Mouse (Mus musculus) kidney, embryonic 15.5 days (tissue): ENCODE data around the gene Gypa. TPM values are rescaled to one million over a fixed set of nuclear protein-coding genes. Genes with fewer than 3 reads are reported as not detected.

Experiments used
- ATAC-seq: fragments of 200-750 bp; cut with Nextera tagmentation; replicated peaks from 2 replicates; pipeline ENCODE4 v1.8.0; 2017; ENCODE audit warnings: moderate TSS enrichment; ENCODE audit not compliant: low FRiP score
- H3K27ac ChIP-seq: fragments of 300-500 bp; sonication (generic); 2 replicates; pipeline ENCODE4 v1.5.1; 2015; ENCODE audit warnings: mild to moderate bottlenecking, inconsistent platforms
- H3K27me3 ChIP-seq: fragments of 300-500 bp; sonication (generic); 2 replicates; pipeline ENCODE4 v1.6.1; 2015; ENCODE audit warnings: inconsistent platforms
- H3K36me3 ChIP-seq: fragments of 300-500 bp; sonication (generic); 2 replicates; pipeline ENCODE4 v1.6.1; 2015; ENCODE audit warnings: inconsistent platforms
- H3K4me1 ChIP-seq: fragments of 300-500 bp; sonication (generic); 2 replicates; pipeline ENCODE4 v1.6.1; 2015; ENCODE audit warnings: inconsistent platforms
- H3K4me2 ChIP-seq: fragments of 300-500 bp; sonication (generic); 2 replicates; pipeline ENCODE4 v1.6.1; 2015; ENCODE audit warnings: moderate library complexity, mild to moderate bottlenecking, inconsistent platforms
- H3K4me3 ChIP-seq: fragments of 300-500 bp; sonication (generic); replicated peaks from 2 replicates; pipeline ENCODE4 v1.5.1; 2015; ENCODE audit warnings: mild to moderate bottlenecking, inconsistent platforms
- H3K9ac ChIP-seq: fragments of 300-500 bp; sonication (generic); 2 replicates; pipeline ENCODE4 v1.6.1; 2015; ENCODE audit warnings: mild to moderate bottlenecking, inconsistent platforms
- H3K9me3 ChIP-seq: fragments of 300-500 bp; sonication (generic); replicated peaks from 2 replicates; pipeline ENCODE4 v1.6.1; 2016; ENCODE audit warnings: inconsistent platforms
- WGBS: fragments of 180-500 bp; shearing (Covaris S2); methylation state at CpG from one replicate; pipeline ENCODE4 v1.1.7; 2015; ENCODE audit warnings: mixed read lengths; 5-methylcytosine and 5-hydroxymethylcytosine counted together
- polyA plus RNA-seq: library from polyadenylated mRNA; unstranded; fragments of >200 nt; fragmentation: Nextera tagmentation; extraction: Ambion mirVana; gene quantifications from 2 replicates; pipeline ENCODE4 v1.2.1, GENCODE M21; 2015

The Gypa gene
- polyA plus RNA-seq, 1 experiment from 2014 or later: 13.0 TPM

DNA sequence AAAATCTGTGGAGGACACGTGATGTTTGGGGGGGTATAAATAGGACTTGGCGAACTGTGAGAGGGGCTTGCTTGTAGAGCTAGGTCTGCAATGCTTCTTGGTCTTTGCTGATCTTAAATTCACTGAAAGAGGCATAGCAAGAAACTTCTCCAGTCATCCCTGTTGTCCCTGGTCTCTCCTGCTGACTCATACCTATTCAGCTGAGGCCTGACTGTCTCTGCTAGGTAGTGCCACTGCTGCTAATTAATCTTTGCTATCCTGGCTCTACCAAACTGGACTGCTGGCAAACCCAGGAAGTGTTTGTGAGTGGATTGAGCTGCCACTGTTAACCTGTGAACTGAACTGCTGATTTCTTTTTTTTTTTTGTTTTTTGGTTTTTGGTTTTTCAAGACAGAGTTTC, 61.4 kb downstream of the Gypa start:
- Histone ChIP-seq H3K36me3 (no peaks in the 10 kb centered on the region), H3K4me1 (no peaks in the 10 kb centered on the region), H3K4me3 (no peak overlapping the region), H3K27ac (no peak overlapping the region), H3K4me2 (no peak overlapping the region), H3K27me3 (no peaks in the 10 kb centered on the region), H3K9me3 (no peaks in the 10 kb centered on the region), H3K9ac (no peak overlapping the region)
- no peak for ATAC-seq
- 83% methylated on average over 2 of the region's 2 CpGs for WGBS

Other genes starting within 250 kb of the Gypa start
- gene Frem3, start 117.3 kb downstream of the Gypa start, polyA plus RNA-seq: 0.19 and 0.22 TPM in 2 replicates
- gene Smarca5, start 245.7 kb downstream of the Gypa start, polyA plus RNA-seq: 80.9 and 83.9 TPM in 2 replicates